Mouse (Mus musculus): Measurements from ENCODE around the gene Usp10. TPM values are rescaled to one million over a fixed set of nuclear protein-coding genes. Genes with fewer than 3 reads are reported as not detected.

Usp10 gene
- total and polyA plus RNA-seq, 2 experiments, result 42.6 to 94.1 TPM

- TF ChIP-seq POLR2A (IDR thresholded peaks at IDR 0.05; ENCODE audit: extremely low read depth, insufficient read depth, low read length) (no peak), CTCF (IDR thresholded peaks at IDR 0.05; ENCODE audit: low read depth, low read length) (peak; percentile 48)
- H3K79me2 ChIP-seq (ENCODE audit: control insufficient read depth, insufficient read depth, low read length), result peaks cover 61% of the 10 kb centered on the region
- H3K36me3 ChIP-seq (ENCODE audit: control insufficient read depth, insufficient read depth, low read length), result no peaks in the 10 kb centered on the region
- no peaks in the 10 kb centered on the region for H3K27me3 ChIP-seq (ENCODE audit: control insufficient read depth, insufficient read depth, low read length)
- no peak overlapping the region for H3K4me3 ChIP-seq (ENCODE audit: insufficient read depth, low read depth, low read length)
- no peak overlapping the region for H3K9ac ChIP-seq (ENCODE audit: low read depth, low read length)
- peak overlapping the region; percentile 10; the same call in 1 of the 2 replicates for H3K27ac ChIP-seq (replicated peaks; ENCODE audit: insufficient read depth, low read depth, low read length)
- 55% methylated on average over 2 of the region's 2 CpGs for WGBS
- DNase-seq (ENCODE audit: extremely low read depth, low read depth, low spot score), result no peak
- H3K4me1 ChIP-seq (ENCODE audit: control insufficient read depth, insufficient read depth, low read length), result peaks cover 42% of the 10 kb centered on the region
Measured at GRCm38 (mm10) chr8:119926474-119926873, 16.3 kb downstream of the Usp10 start.

GRCm38 (mm10) chr8:119927422-119928092 lies 17.4 kb downstream of the Usp10 start:
- peak; percentile 81 for DNase-seq (ENCODE audit: extremely low read depth, low read depth, low spot score)
- Histone ChIP-seq H3K27me3 (ENCODE audit: control insufficient read depth, insufficient read depth, low read length) (no peaks in the 10 kb centered on the region), H3K4me3 (ENCODE audit: insufficient read depth, low read depth, low read length) (no peak overlapping the region), H3K4me1 (ENCODE audit: control insufficient read depth, insufficient read depth, low read length) (peaks cover 37% of the 10 kb centered on the region), H3K9ac (ENCODE audit: low read depth, low read length) (no peak overlapping the region), H3K36me3 (ENCODE audit: control insufficient read depth, insufficient read depth, low read length) (0 out of 2 replicates have a peak, but pooled peaks cover 3% of the 10 kb centered on the region), H3K79me2 (ENCODE audit: control insufficient read depth, insufficient read depth, low read length) (peaks cover 56% of the 10 kb centered on the region), H3K27ac (replicated peaks; ENCODE audit: insufficient read depth, low read depth, low read length) (peak overlapping the region; percentile 54)
- 20% methylated on average over 6 of the region's 6 CpGs for WGBS
- no peak for TF ChIP-seq POLR2A (IDR thresholded peaks at IDR 0.05; ENCODE audit: extremely low read depth, insufficient read depth, low read length)
- peak; percentile 78 for TF ChIP-seq CTCF (IDR thresholded peaks at IDR 0.05; ENCODE audit: low read depth, low read length)

DNA sequence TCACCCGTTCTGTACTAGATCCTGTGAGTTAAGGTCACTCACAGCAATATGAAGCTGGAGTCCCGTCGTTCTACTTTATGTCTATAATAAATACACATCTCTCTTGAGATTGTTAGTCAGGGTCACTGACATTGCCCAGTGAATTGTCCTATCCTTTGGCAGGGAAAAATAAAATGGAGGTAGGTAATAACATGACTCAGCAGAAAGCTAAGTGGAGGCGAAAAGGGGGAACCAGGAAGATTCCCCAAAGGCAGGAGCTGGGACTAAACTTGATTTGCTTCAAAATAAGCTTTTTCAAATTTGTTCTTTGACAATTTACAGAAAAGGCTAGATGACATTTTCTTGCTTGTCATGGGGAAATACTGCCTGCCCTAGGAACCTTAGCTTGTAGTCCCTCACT lies 21.2 kb downstream of the Usp10 start:
- no peak for DNase-seq (ENCODE audit: extremely low read depth, low read depth, low spot score)
- Histone ChIP-seq H3K36me3 (ENCODE audit: control insufficient read depth, insufficient read depth, low read length) (0 out of 2 replicates have a peak, but pooled peaks cover 3% of the 10 kb centered on the region), H3K27ac (replicated peaks; ENCODE audit: insufficient read depth, low read depth, low read length) (0 out of 2 replicates have a peak overlapping the region, but pooled peaks have one; percentile 22), H3K4me3 (ENCODE audit: insufficient read depth, low read depth, low read length) (no peak overlapping the region), H3K4me1 (ENCODE audit: control insufficient read depth, insufficient read depth, low read length) (peaks cover 46% of the 10 kb centered on the region), H3K9ac (ENCODE audit: low read depth, low read length) (no peak overlapping the region), H3K27me3 (ENCODE audit: control insufficient read depth, insufficient read depth, low read length) (no peaks in the 10 kb centered on the region), H3K79me2 (ENCODE audit: control insufficient read depth, insufficient read depth, low read length) (peaks cover 38% of the 10 kb centered on the region)
- 44% methylated on average over 4 of the region's 4 CpGs for WGBS
- TF ChIP-seq CTCF (IDR thresholded peaks at IDR 0.05; ENCODE audit: low read depth, low read length), result no peak
- no peak for TF ChIP-seq POLR2A (IDR thresholded peaks at IDR 0.05; ENCODE audit: extremely low read depth, insufficient read depth, low read length)

DNA sequence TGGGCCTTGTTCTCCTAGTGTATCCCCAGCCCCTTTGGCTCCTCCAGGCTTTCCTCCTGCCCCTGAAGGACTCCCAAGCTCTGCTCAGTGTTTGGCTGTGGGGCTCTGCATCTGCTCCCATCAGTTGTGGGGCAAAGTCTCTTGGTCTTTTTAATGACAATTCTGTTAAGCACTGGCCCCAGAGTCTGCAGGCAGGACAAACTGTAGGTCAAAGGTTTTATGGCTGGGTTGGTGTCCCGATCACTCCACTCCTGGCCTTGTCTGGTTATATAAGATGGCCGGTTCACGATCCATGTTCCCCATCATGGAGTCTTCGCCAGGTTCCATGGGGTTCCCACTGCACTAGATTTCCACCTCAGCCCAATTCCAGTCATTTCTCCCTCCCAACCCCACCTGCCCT lies 23.5 kb downstream of the Usp10 start:
- DNase-seq (ENCODE audit: extremely low read depth, low read depth, low spot score), result peak; percentile 83
- Histone ChIP-seq H3K9ac (ENCODE audit: low read depth, low read length) (peak overlapping the region; percentile 21; the same call in 1 of the 2 replicates), H3K27me3 (ENCODE audit: control insufficient read depth, insufficient read depth, low read length) (no peaks in the 10 kb centered on the region), H3K36me3 (ENCODE audit: control insufficient read depth, insufficient read depth, low read length) (peaks cover 5% of the 10 kb centered on the region; the same call in 1 of the 2 replicates), H3K4me1 (ENCODE audit: control insufficient read depth, insufficient read depth, low read length) (peaks cover 44% of the 10 kb centered on the region), H3K27ac (replicated peaks; ENCODE audit: insufficient read depth, low read depth, low read length) (peak overlapping the region; percentile 85), H3K79me2 (ENCODE audit: control insufficient read depth, insufficient read depth, low read length) (peaks cover 41% of the 10 kb centered on the region), H3K4me3 (ENCODE audit: insufficient read depth, low read depth, low read length) (no peak overlapping the region)
- 26% methylated on average over 4 of the region's 4 CpGs for WGBS
- TF ChIP-seq POLR2A (IDR thresholded peaks at IDR 0.05; ENCODE audit: extremely low read depth, insufficient read depth, low read length) (no peak), CTCF (IDR thresholded peaks at IDR 0.05; ENCODE audit: low read depth, low read length) (no peak)

DNA sequence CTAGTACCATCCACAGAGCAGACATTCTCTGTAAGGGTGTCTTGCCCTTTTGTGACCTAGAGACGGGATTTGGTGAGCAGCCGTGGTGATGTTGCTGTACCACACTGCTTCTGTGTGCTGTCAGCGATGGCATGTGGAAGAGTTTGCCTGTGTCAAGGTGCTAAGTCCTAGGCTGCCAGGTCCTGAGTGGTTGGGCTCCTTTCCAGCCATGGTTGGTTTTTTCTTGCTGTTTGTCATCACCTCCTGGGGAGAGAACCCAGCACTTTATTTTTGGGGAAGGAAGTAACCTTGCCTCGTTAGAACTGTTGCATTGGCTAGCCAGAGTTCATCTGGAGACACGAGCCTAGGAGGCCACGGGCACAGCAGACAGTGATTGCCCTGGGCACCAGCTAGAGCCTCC lies 25.4 kb downstream of the Usp10 start:
- DNase-seq (ENCODE audit: extremely low read depth, low read depth, low spot score), result peak; percentile 73
- 15% methylated on average over 6 of the region's 6 CpGs for WGBS
- peaks cover 5% of the 10 kb centered on the region; the same call in 1 of the 2 replicates for H3K36me3 ChIP-seq (ENCODE audit: control insufficient read depth, insufficient read depth, low read length)
- TF ChIP-seq CTCF (IDR thresholded peaks at IDR 0.05; ENCODE audit: low read depth, low read length) (no peak), POLR2A (IDR thresholded peaks at IDR 0.05; ENCODE audit: extremely low read depth, insufficient read depth, low read length) (no peak)
- peaks cover 37% of the 10 kb centered on the region; the same call in 1 of the 2 replicates for H3K79me2 ChIP-seq (ENCODE audit: control insufficient read depth, insufficient read depth, low read length)
- H3K4me3 ChIP-seq (ENCODE audit: insufficient read depth, low read depth, low read length), result no peak overlapping the region
- H3K27me3 ChIP-seq (ENCODE audit: control insufficient read depth, insufficient read depth, low read length), result no peaks in the 10 kb centered on the region
- peaks cover 40% of the 10 kb centered on the region for H3K4me1 ChIP-seq (ENCODE audit: control insufficient read depth, insufficient read depth, low read length)
- H3K27ac ChIP-seq (replicated peaks; ENCODE audit: insufficient read depth, low read depth, low read length), result peak overlapping the region; percentile 32; the same call in 1 of the 2 replicates
- no peak overlapping the region for H3K9ac ChIP-seq (ENCODE audit: low read depth, low read length)

DNA sequence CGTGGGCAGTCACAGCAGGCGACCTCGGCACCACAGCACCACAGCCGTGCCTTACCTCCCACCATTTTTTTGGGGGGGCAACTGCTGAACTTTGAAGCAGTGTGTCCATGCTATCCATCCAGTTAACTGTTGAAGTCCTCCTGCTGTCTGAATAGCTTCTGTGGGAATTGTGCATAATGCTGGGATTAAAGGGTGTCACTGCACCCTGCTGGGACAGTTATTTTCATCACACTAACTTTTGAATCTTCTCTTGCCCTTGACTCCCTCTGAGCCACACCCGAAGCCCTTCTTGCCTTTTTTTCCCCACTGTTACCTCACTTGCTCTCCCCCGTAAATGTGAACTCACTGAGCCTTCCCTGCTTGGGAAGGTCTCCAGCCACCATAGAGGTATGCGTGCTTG lies 28.3 kb downstream of the Usp10 start:
- 93% methylated on average over 7 of the region's 7 CpGs for WGBS
- no peaks in the 10 kb centered on the region for H3K27me3 ChIP-seq (ENCODE audit: control insufficient read depth, insufficient read depth, low read length)
- no peak for TF ChIP-seq POLR2A (IDR thresholded peaks at IDR 0.05; ENCODE audit: extremely low read depth, insufficient read depth, low read length)
- no peak for TF ChIP-seq CTCF (IDR thresholded peaks at IDR 0.05; ENCODE audit: low read depth, low read length)
- DNase-seq (ENCODE audit: extremely low read depth, low read depth, low spot score), result no peak
- H3K9ac ChIP-seq (ENCODE audit: low read depth, low read length), result no peak overlapping the region
- peaks cover 42% of the 10 kb centered on the region for H3K79me2 ChIP-seq (ENCODE audit: control insufficient read depth, insufficient read depth, low read length)
- H3K4me1 ChIP-seq (ENCODE audit: control insufficient read depth, insufficient read depth, low read length), result peaks cover 27% of the 10 kb centered on the region
- H3K36me3 ChIP-seq (ENCODE audit: control insufficient read depth, insufficient read depth, low read length), result peaks cover 22% of the 10 kb centered on the region; the same call in 1 of the 2 replicates
- no peak overlapping the region for H3K27ac ChIP-seq (replicated peaks; ENCODE audit: insufficient read depth, low read depth, low read length)
- no peak overlapping the region for H3K4me3 ChIP-seq (ENCODE audit: insufficient read depth, low read depth, low read length)
